Mouse (Mus musculus) heart, adult 2 months (tissue): ENCODE results near the gene Trem1.

Experiments used
- CTCF ChIP-seq: fragments of 200-600 bp; IDR thresholded peaks from 2 replicates; pipeline ENCODE4 v1.8.1; 2022; ENCODE audit warnings: antibody characterized with exemption, mild to moderate bottlenecking, moderate library complexity
- POLR2A ChIP-seq: fragments of 200-500 bp; IDR thresholded peaks from 2 replicates; pipeline ENCODE4 v1.6.1; 2011; ENCODE audit warnings: mild to moderate bottlenecking, low read depth, low read length, control low read depth; ENCODE audit not compliant: insufficient read depth

- TF ChIP-seq CTCF (no peak), POLR2A (no peak)
Measured at GRCm38 (mm10) chr17:48269833-48270232, 37.3 kb downstream of the Trem1 start.
